Mouse (Mus musculus): ENCODE measurements at regions not wholly inside any gene's neighbourhood (a gene's known extent, or its start where the extent isn't known, plus 50 kb on each side); places are given as distances from the start of the nearest gene placed in this dataset.

DNA sequence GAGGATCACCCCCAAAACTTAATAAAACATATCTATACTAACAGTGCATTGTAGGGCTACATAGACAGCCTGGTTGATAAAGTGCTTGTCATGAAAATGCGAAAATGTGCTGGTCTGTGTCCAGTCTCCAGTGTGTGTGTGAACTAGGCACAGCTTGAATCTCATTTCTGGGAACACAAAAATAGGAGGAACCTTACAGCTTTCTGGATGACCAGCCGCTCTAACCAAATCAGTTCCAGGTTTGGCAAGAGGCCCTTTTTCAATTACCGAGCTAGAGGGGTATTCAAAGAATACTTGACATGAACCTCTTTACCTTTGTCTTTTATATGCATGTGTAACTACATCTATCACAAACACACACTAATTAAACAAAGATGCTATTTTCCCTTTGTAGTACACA is 390.3 kb upstream of the Hsf2 start:
- H3K36me3 ChIP-seq (ENCODE audit: control insufficient read depth, insufficient read depth, low read length), result no peaks in the 10 kb centered on the region
- no peak overlapping the region for H3K4me3 ChIP-seq (replicated peaks; ENCODE audit: low read depth, low read length)
- no peaks in the 10 kb centered on the region for H3K27me3 ChIP-seq (ENCODE audit: control insufficient read depth, insufficient read depth, low read length)
- H3K27ac ChIP-seq (replicated peaks; ENCODE audit: low read depth, low read length), result no peak overlapping the region
- H3K4me1 ChIP-seq (ENCODE audit: control insufficient read depth, insufficient read depth, low read length), result no peaks in the 10 kb centered on the region
- H3K9me3 ChIP-seq (ENCODE audit: control insufficient read depth, low read length), result no peaks in the 10 kb centered on the region
- no peak overlapping the region for H3K9ac ChIP-seq (replicated peaks; ENCODE audit: low read length)
- WGBS, result 93% methylated on average over 3 of the region's 3 CpGs
- DNase-seq, result no peak
- H3K4me2 ChIP-seq (ENCODE audit: low read length), result no peak overlapping the region
- ATAC-seq (ENCODE audit: low FRiP score, low TSS enrichment), result no peak

DNA sequence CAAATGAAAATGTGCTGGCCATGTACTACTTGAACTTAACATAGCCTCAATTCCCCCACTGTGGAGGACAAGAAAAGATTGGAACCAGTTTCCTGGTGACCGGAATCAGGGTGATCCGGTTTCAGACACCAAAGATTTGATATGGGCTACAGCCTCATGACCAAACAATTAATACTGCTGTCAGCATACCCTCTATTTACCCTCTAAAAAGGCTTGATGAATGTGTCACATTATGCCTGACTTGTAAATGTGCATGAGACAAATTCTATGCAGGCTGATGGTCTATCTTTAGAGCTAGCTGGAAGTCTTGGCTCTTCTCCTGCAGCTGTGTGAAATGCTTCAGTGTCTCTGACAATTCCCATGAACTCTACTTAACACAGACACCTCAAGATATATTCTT is 372.8 kb upstream of the Hsf2 start:
- DNase-seq, result no peak
- 89% methylated on average over 2 of the region's 2 CpGs for WGBS
- no peak overlapping the region for H3K4me2 ChIP-seq (ENCODE audit: low read length)
- H3K27me3 ChIP-seq (ENCODE audit: control insufficient read depth, insufficient read depth, low read length), result no peaks in the 10 kb centered on the region
- H3K9ac ChIP-seq (replicated peaks; ENCODE audit: low read length), result no peak overlapping the region
- H3K36me3 ChIP-seq (ENCODE audit: control insufficient read depth, insufficient read depth, low read length), result no peaks in the 10 kb centered on the region
- ATAC-seq (ENCODE audit: low FRiP score, low TSS enrichment), result no peak
- no peaks in the 10 kb centered on the region for H3K4me1 ChIP-seq (ENCODE audit: control insufficient read depth, insufficient read depth, low read length)
- H3K27ac ChIP-seq (replicated peaks; ENCODE audit: low read depth, low read length), result no peak overlapping the region
- no peaks in the 10 kb centered on the region for H3K9me3 ChIP-seq (ENCODE audit: control insufficient read depth, low read length)
- H3K4me3 ChIP-seq (replicated peaks; ENCODE audit: low read depth, low read length), result no peak overlapping the region

DNA sequence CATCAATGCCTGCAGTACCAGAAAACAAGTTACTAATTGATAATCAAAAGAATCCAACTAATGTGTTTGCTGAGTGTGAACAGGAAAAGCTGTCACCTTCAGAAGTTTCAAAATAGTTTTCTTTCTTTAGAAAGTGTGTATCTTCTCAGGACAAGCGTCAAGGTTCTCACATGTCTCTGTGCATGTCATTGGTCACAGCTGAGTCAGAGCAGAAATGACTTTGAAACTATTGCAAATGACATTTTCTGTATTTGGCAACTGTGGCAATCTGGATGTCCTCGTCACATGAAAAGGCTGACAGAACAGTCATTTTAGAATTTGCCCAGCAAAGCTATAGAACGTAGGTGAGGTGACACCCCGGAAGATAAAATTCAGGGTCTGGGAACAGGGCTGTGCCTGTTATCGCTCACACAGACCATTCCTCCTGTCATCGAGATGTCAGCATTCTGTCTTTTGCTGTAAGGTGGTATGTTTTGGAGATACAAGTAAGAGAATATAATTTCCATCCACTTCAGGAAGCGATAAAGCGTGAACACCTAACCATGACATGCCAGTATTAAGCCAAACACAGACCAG is 371.4 kb upstream of the Hsf2 start:
- 92% methylated on average over 8 of the region's 8 CpGs for WGBS
- ATAC-seq (ENCODE audit: low FRiP score, low TSS enrichment) (no peak), DNase-seq (no peak)
- Histone ChIP-seq H3K4me1 (ENCODE audit: control insufficient read depth, insufficient read depth, low read length) (no peaks in the 10 kb centered on the region), H3K9ac (replicated peaks; ENCODE audit: low read length) (no peak overlapping the region), H3K4me3 (replicated peaks; ENCODE audit: low read depth, low read length) (no peak overlapping the region), H3K36me3 (ENCODE audit: control insufficient read depth, insufficient read depth, low read length) (no peaks in the 10 kb centered on the region), H3K27me3 (ENCODE audit: control insufficient read depth, insufficient read depth, low read length) (no peaks in the 10 kb centered on the region), H3K4me2 (ENCODE audit: low read length) (no peak overlapping the region), H3K27ac (replicated peaks; ENCODE audit: low read depth, low read length) (no peak overlapping the region), H3K9me3 (ENCODE audit: control insufficient read depth, low read length) (no peaks in the 10 kb centered on the region)

DNA sequence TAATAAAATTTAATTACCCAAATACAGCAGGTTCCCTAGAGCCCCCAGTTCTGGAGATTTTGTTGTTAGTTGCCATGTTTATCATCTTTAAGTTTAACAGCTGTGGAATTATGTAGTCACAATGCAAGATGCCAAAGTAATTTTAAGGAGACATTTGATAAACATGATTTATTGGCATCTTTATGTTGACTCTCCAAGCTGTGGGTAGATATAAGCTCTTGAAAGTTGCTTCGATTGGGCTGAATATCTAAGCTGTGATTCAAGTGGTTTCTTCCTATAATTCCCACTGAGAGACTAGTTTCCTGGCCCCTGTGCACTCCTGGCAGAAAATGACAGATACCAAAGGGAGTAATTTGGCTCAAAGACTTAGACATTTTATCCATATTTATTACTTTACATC is 364.7 kb upstream of the Hsf2 start:
- H3K27me3 ChIP-seq (ENCODE audit: control insufficient read depth, insufficient read depth, low read length), result no peaks in the 10 kb centered on the region
- no peak overlapping the region for H3K4me3 ChIP-seq (replicated peaks; ENCODE audit: low read depth, low read length)
- H3K4me2 ChIP-seq (ENCODE audit: low read length), result no peak overlapping the region
- DNase-seq (no peak), ATAC-seq (ENCODE audit: low FRiP score, low TSS enrichment) (no peak)
- H3K36me3 ChIP-seq (ENCODE audit: control insufficient read depth, insufficient read depth, low read length), result no peaks in the 10 kb centered on the region
- H3K4me1 ChIP-seq (ENCODE audit: control insufficient read depth, insufficient read depth, low read length), result no peaks in the 10 kb centered on the region
- WGBS, result 95% methylated on average over 1 of the region's 1 CpGs
- no peak overlapping the region for H3K9ac ChIP-seq (replicated peaks; ENCODE audit: low read length)
- no peak overlapping the region for H3K27ac ChIP-seq (replicated peaks; ENCODE audit: low read depth, low read length)
- no peaks in the 10 kb centered on the region for H3K9me3 ChIP-seq (ENCODE audit: control insufficient read depth, low read length)

DNA sequence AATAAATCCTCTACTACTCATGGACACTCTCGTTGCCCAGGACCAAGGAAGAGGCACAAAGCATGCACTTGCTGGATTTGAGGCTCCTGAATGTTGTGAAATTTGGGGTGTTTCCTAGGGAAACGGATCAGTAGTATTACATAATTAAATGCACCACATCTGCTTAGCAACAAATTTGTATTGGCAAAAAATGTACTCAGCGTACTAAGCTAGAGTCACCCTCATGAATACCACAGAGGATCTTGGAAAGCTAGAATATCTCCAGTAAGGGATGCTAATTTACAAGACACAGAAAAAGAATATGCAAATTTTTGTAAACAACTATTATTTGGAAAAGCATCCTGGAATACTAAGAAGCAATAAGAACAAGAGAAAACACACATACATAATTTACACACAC is 359.0 kb upstream of the Hsf2 start:
- 73% methylated on average over 3 of the region's 3 CpGs for WGBS
- H3K36me3 ChIP-seq (ENCODE audit: control insufficient read depth, insufficient read depth, low read length), result no peaks in the 10 kb centered on the region
- DNase-seq, result no peak
- H3K9me3 ChIP-seq (ENCODE audit: control insufficient read depth, low read length), result no peaks in the 10 kb centered on the region
- no peaks in the 10 kb centered on the region for H3K4me1 ChIP-seq (ENCODE audit: control insufficient read depth, insufficient read depth, low read length)
- no peak overlapping the region for H3K4me3 ChIP-seq (replicated peaks; ENCODE audit: low read depth, low read length)
- no peak for ATAC-seq (ENCODE audit: low FRiP score, low TSS enrichment)
- H3K27me3 ChIP-seq (ENCODE audit: control insufficient read depth, insufficient read depth, low read length), result no peaks in the 10 kb centered on the region
- no peak overlapping the region for H3K4me2 ChIP-seq (ENCODE audit: low read length)
- H3K27ac ChIP-seq (replicated peaks; ENCODE audit: low read depth, low read length), result no peak overlapping the region
- no peak overlapping the region for H3K9ac ChIP-seq (replicated peaks; ENCODE audit: low read length)

- Histone ChIP-seq H3K4me1 (ENCODE audit: control insufficient read depth, insufficient read depth, low read length) (no peaks in the 10 kb centered on the region), H3K4me3 (replicated peaks; ENCODE audit: low read depth, low read length) (no peak overlapping the region), H3K4me2 (ENCODE audit: low read length) (no peak overlapping the region), H3K36me3 (ENCODE audit: control insufficient read depth, insufficient read depth, low read length) (no peaks in the 10 kb centered on the region), H3K9ac (replicated peaks; ENCODE audit: low read length) (no peak overlapping the region), H3K9me3 (ENCODE audit: control insufficient read depth, low read length) (no peaks in the 10 kb centered on the region), H3K27me3 (ENCODE audit: control insufficient read depth, insufficient read depth, low read length) (no peaks in the 10 kb centered on the region), H3K27ac (replicated peaks; ENCODE audit: low read depth, low read length) (no peak overlapping the region)
- 81% methylated on average over 4 of the region's 4 CpGs for WGBS
- DNase-seq, result no peak
- ATAC-seq (ENCODE audit: low FRiP score, low TSS enrichment), result no peak
These were observed 329.8 kb upstream of the Hsf2 start for GRCm38 (mm10) chr10:57156426-57156825.

- no peak for ATAC-seq (ENCODE audit: low FRiP score, low TSS enrichment)
- DNase-seq, result no peak
- WGBS, result 88% methylated on average over 9 of the region's 9 CpGs
These were observed 329.3 kb upstream of the Hsf2 start for GRCm38 (mm10) chr10:57156912-57157311.

DNA sequence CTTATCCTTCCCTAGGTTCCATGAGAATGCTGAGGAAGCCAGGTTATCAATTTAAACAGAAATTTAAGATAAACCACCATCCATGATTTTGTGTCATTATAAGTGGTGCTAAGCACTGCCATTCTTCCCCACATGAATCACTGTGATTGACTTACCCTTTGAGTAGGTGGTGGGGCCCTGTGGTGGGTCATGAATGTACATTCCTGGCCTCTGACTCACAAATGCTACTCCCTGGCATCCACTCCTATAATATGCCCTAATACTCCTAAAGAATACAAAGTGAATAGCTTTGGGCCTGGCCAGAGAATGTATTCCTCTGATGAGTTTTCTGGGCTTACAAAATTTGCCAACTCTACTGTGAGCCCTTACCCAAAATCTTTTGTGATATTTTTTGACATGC is 325.6 kb upstream of the Hsf2 start:
- no peak overlapping the region for H3K4me2 ChIP-seq (ENCODE audit: low read length)
- H3K27ac ChIP-seq (replicated peaks; ENCODE audit: low read depth, low read length), result no peak overlapping the region
- no peak overlapping the region for H3K9ac ChIP-seq (replicated peaks; ENCODE audit: low read length)
- no peaks in the 10 kb centered on the region for H3K36me3 ChIP-seq (ENCODE audit: control insufficient read depth, insufficient read depth, low read length)
- no peak overlapping the region for H3K4me3 ChIP-seq (replicated peaks; ENCODE audit: low read depth, low read length)
- ATAC-seq (ENCODE audit: low FRiP score, low TSS enrichment) (no peak), DNase-seq (no peak)
- H3K9me3 ChIP-seq (ENCODE audit: control insufficient read depth, low read length), result no peaks in the 10 kb centered on the region
- no peaks in the 10 kb centered on the region for H3K27me3 ChIP-seq (ENCODE audit: control insufficient read depth, insufficient read depth, low read length)
- H3K4me1 ChIP-seq (ENCODE audit: control insufficient read depth, insufficient read depth, low read length), result no peaks in the 10 kb centered on the region

More at GRCm38 (mm10) chr10:57156912-57157311, 329.3 kb upstream of the Hsf2 start:
- H3K36me3 ChIP-seq (ENCODE audit: control insufficient read depth, insufficient read depth, low read length), result no peaks in the 10 kb centered on the region
- H3K9me3 ChIP-seq (ENCODE audit: control insufficient read depth, low read length), result no peaks in the 10 kb centered on the region
- no peak overlapping the region for H3K4me3 ChIP-seq (replicated peaks; ENCODE audit: low read depth, low read length)
- no peak overlapping the region for H3K9ac ChIP-seq (replicated peaks; ENCODE audit: low read length)
- H3K4me2 ChIP-seq (ENCODE audit: low read length), result no peak overlapping the region
- no peaks in the 10 kb centered on the region for H3K4me1 ChIP-seq (ENCODE audit: control insufficient read depth, insufficient read depth, low read length)
- H3K27ac ChIP-seq (replicated peaks; ENCODE audit: low read depth, low read length), result no peak overlapping the region
- no peaks in the 10 kb centered on the region for H3K27me3 ChIP-seq (ENCODE audit: control insufficient read depth, insufficient read depth, low read length)

DNA sequence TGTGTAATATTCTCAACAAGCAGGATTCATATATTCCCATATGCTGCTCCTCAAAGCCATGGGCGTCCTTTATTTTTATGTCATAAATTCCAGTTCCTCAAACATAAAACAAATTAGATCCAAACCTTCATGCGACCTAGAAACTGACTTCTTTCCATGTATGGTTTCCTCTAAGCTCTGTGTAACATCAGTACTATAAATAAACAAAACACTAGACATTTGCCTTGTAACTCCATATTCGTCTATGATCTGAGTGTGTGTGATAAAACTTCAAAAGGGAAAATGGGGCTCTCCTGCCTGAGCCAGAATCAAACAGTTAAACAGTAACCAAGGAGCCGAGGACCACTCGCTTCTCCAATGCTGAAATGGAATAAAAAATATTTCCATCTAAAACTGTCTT is 322.8 kb upstream of the Hsf2 start:
- Histone ChIP-seq H3K9me3 (ENCODE audit: control insufficient read depth, low read length) (no peaks in the 10 kb centered on the region), H3K4me3 (replicated peaks; ENCODE audit: low read depth, low read length) (no peak overlapping the region), H3K9ac (replicated peaks; ENCODE audit: low read length) (no peak overlapping the region), H3K27ac (replicated peaks; ENCODE audit: low read depth, low read length) (no peak overlapping the region), H3K36me3 (ENCODE audit: control insufficient read depth, insufficient read depth, low read length) (no peaks in the 10 kb centered on the region), H3K4me1 (ENCODE audit: control insufficient read depth, insufficient read depth, low read length) (no peaks in the 10 kb centered on the region), H3K27me3 (ENCODE audit: control insufficient read depth, insufficient read depth, low read length) (no peaks in the 10 kb centered on the region), H3K4me2 (ENCODE audit: low read length) (no peak overlapping the region)
- 87% methylated on average over 5 of the region's 5 CpGs for WGBS
- ATAC-seq (ENCODE audit: low FRiP score, low TSS enrichment) (no peak), DNase-seq (no peak)
